ENCODE assay signal across 8 mouse cellular contexts in genomic region chr4:141005983-141006382, GRCm38 (mm10). TPM values are rescaled to one million over a fixed set of nuclear protein-coding genes. Genes with fewer than 3 reads are reported as not detected.
DNase-seq lines count a peak whose midpoint lies in the region; ATAC-seq and TF ChIP-seq lines count a peak whose summit lies in the region.

No protein-coding gene starts in this region.

- peaks cover 25% of the 10 kb centered on the region for H3K4me1 ChIP-seq in liver, embryonic 12.5 days
- H3K4me1 ChIP-seq in embryonic fibroblast, embryonic 13.5 days (ENCODE audit: control insufficient read depth, insufficient read depth, low read length), result 0 out of 2 replicates have a peak, but pooled peaks cover 5% of the 10 kb centered on the region

- DNase-seq in heart, postnatal 10 days, result peak; percentile 27 to 59
- no peak for DNase-seq in heart, adult 8-10 months (ENCODE audit: low spot score)
- no peak for DNase-seq in liver
- peak; percentile 74 to 84 for DNase-seq in adrenal gland, adult (ENCODE audit: inconsistent age in 2 of 2, low spot score in 1 of 2)
- DNase-seq in embryo, embryonic 9.5 days (ENCODE audit: extremely low spot score), result no peak

- no peak overlapping the region for H3K9ac ChIP-seq in liver, embryonic 12.5 days

- intact Hi-C loops in heart, postnatal 10 days (cut with DNase I), result no loop called here

- peak; percentile 42; the same call in 1 of the 2 replicates for TF ChIP-seq CTCF in embryonic fibroblast, embryonic 13.5 days (IDR thresholded peaks at IDR 0.05; ENCODE audit: borderline replicate concordance, insufficient read depth, low read length)

- ATAC-seq in liver, embryonic 12.5 days, result no peak
- no peak for ATAC-seq in erythroblast, adult 5-6 weeks (replicated peaks; ENCODE audit: low FRiP score, poor library complexity, severe bottlenecking)

- peaks cover 17% of the 10 kb centered on the region for H3K27me3 ChIP-seq in liver, embryonic 12.5 days (replicated peaks)

- H3K4me2 ChIP-seq in liver, embryonic 12.5 days, result no peak overlapping the region

- peaks cover 68% of the 10 kb centered on the region for H3K36me3 ChIP-seq in liver, embryonic 12.5 days

- H3K27ac ChIP-seq in liver, embryonic 12.5 days, result peak overlapping the region; percentile 36; the same call in 1 of the 2 replicates
- no peak overlapping the region for H3K27ac ChIP-seq in embryonic fibroblast, embryonic 13.5 days (ENCODE audit: insufficient read depth, low read length)

- 77% methylated on average over 13 of the region's 13 CpGs for WGBS in liver, embryonic 12.5 days (ENCODE audit: insufficient replicate concordance)

- H3K4me3 ChIP-seq in liver, embryonic 12.5 days, result no peak overlapping the region
- H3K4me3 ChIP-seq in embryonic fibroblast, embryonic 13.5 days (ENCODE audit: insufficient read depth, low read length), result no peak overlapping the region

- H3K9me3 ChIP-seq in liver, embryonic 12.5 days (replicated peaks), result no peaks in the 10 kb centered on the region

- no peak for TF ChIP-seq POLR2A in embryonic fibroblast, embryonic 13.5 days (IDR thresholded peaks at IDR 0.05; ENCODE audit: low read depth, low read length)

RNA-seq across cellular contexts. Expression of gene Mfap2, which starts 4.2 kb away (rescaled TPM):
- total RNA-seq in heart, postnatal 10 days (2021), result 10 to 100 TPM; 47.6 to 53.7 TPM
- 1 to 10 TPM; 1.7 to 2.8 (median 2.2) TPM for total RNA-seq in heart, adult 8-10 months (2022)
- 40.7 and 46.7 TPM in 2 replicates for polyA plus RNA-seq in liver, embryonic 12.5 days (2016; fragmentation: Nextera tagmentation; extraction: Ambion mirVana)
- polyA plus RNA-seq in embryonic fibroblast, embryonic 13.5 days (2011; ENCODE audit: insufficient read length, low read depth, missing spikeins), result 108 and 200 TPM in 2 replicates
- total RNA-seq in erythroblast, adult 5-6 weeks (2015; ENCODE audit: low replicate concordance), result not detected in 2 replicates
- not detected in 2 replicates for total RNA-seq in erythroblast, adult 5-6 weeks (2017; ENCODE audit: low replicate concordance)

RNA-seq across cellular contexts. Expression of gene Atp13a2, which starts 19.3 kb away (rescaled TPM):
- 10 to 100 TPM; 20.0 to 24.7 TPM for total RNA-seq in heart, postnatal 10 days (2021)
- 10 to 100 TPM; 12.3 to 17.2 (median 15.6) TPM for total RNA-seq in heart, adult 8-10 months (2022)
- 30.8 and 31.4 TPM in 2 replicates for polyA plus RNA-seq in liver, embryonic 12.5 days (2016; fragmentation: Nextera tagmentation; extraction: Ambion mirVana)
- 12.3 and 16.6 TPM in 2 replicates for polyA plus RNA-seq in embryonic fibroblast, embryonic 13.5 days (2011; ENCODE audit: insufficient read length, low read depth, missing spikeins)
- 6.7 and 10.0 TPM in 2 replicates for total RNA-seq in erythroblast, adult 5-6 weeks (2015; ENCODE audit: low replicate concordance)
- total RNA-seq in erythroblast, adult 5-6 weeks (2017; ENCODE audit: low replicate concordance), result 4.9 and 5.9 TPM in 2 replicates

RNA-seq across cellular contexts. Expression of gene Sdhb, which starts 45.0 kb away (rescaled TPM):
- total RNA-seq in heart, postnatal 10 days (2021), result 100 to 1,000 TPM; 725 to 746 TPM
- 1,000 to 10,000 TPM; 1,293 to 1,379 (median 1,312) TPM for total RNA-seq in heart, adult 8-10 months (2022)
- 241 and 248 TPM in 2 replicates for polyA plus RNA-seq in liver, embryonic 12.5 days (2016; fragmentation: Nextera tagmentation; extraction: Ambion mirVana)
- polyA plus RNA-seq in embryonic fibroblast, embryonic 13.5 days (2011; ENCODE audit: insufficient read length, low read depth, missing spikeins), result 122 and 124 TPM in 2 replicates
- 46.7 and 50.4 TPM in 2 replicates for total RNA-seq in erythroblast, adult 5-6 weeks (2015; ENCODE audit: low replicate concordance)
- 20.5 and 34.4 TPM in 2 replicates for total RNA-seq in erythroblast, adult 5-6 weeks (2017; ENCODE audit: low replicate concordance)

RNA-seq across cellular contexts. Expression of gene Crocc, which starts 54.4 kb away (rescaled TPM):
- total RNA-seq in heart, postnatal 10 days (2021), result 1 to 10 TPM; 7.0 to 7.4 TPM
- total RNA-seq in heart, adult 8-10 months (2022), result 1 to 10 TPM; 3.5 to 6.8 (median 5.3) TPM
- polyA plus RNA-seq in liver, embryonic 12.5 days (2016; fragmentation: Nextera tagmentation; extraction: Ambion mirVana), result 1.8 and 2.0 TPM in 2 replicates
- 10.3 and 12.5 TPM in 2 replicates for polyA plus RNA-seq in embryonic fibroblast, embryonic 13.5 days (2011; ENCODE audit: insufficient read length, low read depth, missing spikeins)
- total RNA-seq in erythroblast, adult 5-6 weeks (2015; ENCODE audit: low replicate concordance), result not detected in 2 replicates
- total RNA-seq in erythroblast, adult 5-6 weeks (2017; ENCODE audit: low replicate concordance), result 0.34 and 4.9 TPM in 2 replicates

Comparison
In these comparisons a context has a peak if more than half of its experiments do, and no peak if none do; other contexts are left out.
1. DNase-seq: peak in heart, postnatal 10 days (2 of 2) and adrenal gland, adult (2 of 2); none in heart, adult 8-10 months (single experiment), liver (single experiment) and embryo, embryonic 9.5 days (single experiment).
2. RNA of gene Mfap2, which starts 4.2 kb away (total RNA-seq): 47.6 to 53.7 TPM in heart, postnatal 10 days; 1.7 to 2.8 TPM in heart, adult 8-10 months and not detected in erythroblast, adult 5-6 weeks; every median in the first group is over 10 times any median in the second.
3. RNA of gene Sdhb, which starts 45.0 kb away (total RNA-seq): 1,293 to 1,379 TPM in heart, adult 8-10 months and 725 to 746 TPM in heart, postnatal 10 days; 20.5 to 50.4 TPM in erythroblast, adult 5-6 weeks; every median in the first group is over 10 times any median in the second.